Mouse (Mus musculus) heart, adult 2 months (tissue): ENCODE results near the gene Ninj1.

Experiments
- CTCF ChIP-seq: fragments of 200-600 bp; IDR thresholded peaks from 2 replicates; pipeline ENCODE4 v1.8.1; 2022; ENCODE audit warnings: antibody characterized with exemption, mild to moderate bottlenecking, moderate library complexity
- EP300 ChIP-seq: fragments of 200-500 bp; IDR thresholded peaks from 2 replicates; pipeline ENCODE4 v1.6.1; 2011; ENCODE audit warnings: low read depth, low read length, control low read depth; ENCODE audit not compliant: insufficient read depth
- POLR2A ChIP-seq: fragments of 200-500 bp; IDR thresholded peaks from 2 replicates; pipeline ENCODE4 v1.6.1; 2011; ENCODE audit warnings: mild to moderate bottlenecking, low read depth, low read length, control low read depth; ENCODE audit not compliant: insufficient read depth

GRCm38 (mm10) chr13:49224314-49224713 is 37.0 kb downstream of the Ninj1 start:
- TF ChIP-seq CTCF, result no peak
- no peak for TF ChIP-seq POLR2A
- TF ChIP-seq EP300, result no peak
